Mouse (Mus musculus): ENCODE measurements around the gene Slc22a14. TPM values are rescaled to one million over a fixed set of nuclear protein-coding genes. Genes with fewer than 3 reads are reported as not detected.
A peak's percentile ranks its signal among the peaks of the same experiment; 100 is the strongest.

Slc22a14 gene
- total RNA-seq, 2 experiments from 2014 or later: 0.22 TPM; not detected in 1

DNA sequence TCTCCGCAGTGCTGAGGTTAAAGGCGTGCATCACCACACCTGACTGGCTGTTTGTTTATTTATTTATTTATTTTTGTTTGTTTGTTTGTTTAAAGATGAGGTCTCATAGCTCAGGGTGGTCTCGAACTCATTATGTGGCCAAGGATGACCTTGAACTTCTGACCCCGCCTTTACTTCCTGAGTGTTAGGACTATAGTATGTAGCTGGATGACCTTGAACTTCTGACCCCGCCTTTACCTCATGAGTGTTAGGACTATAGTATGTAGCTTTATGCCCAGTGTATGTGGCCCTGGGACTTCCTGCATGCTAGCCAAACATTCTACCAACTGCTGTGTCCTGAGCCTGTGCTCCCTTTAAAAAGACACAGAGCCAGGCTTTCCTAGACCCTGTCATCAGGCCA, 3.9 kb downstream of the Slc22a14 start:
- no peak for DNase-seq
- intact Hi-C loops (cut with DNase I): no loop called here

DNA sequence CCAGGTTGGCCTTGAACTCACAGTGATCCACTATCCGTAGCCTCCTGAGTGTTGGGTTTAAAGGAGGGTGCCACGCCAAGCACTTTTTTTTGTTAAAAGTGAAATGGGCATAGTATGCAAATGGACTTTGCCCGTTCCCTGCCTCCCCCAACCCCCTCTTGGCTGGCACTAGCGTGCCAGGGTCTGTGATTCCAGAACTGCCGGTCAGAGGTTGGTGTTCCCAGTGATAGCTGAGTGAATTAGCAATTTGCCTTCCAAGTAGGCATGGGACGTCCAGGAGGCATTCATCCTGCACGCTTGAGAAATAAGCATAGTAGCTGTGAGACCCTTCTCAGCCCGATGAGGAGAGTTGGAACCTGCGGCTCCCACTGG, 7.3 kb downstream of the Slc22a14 start:
- intact Hi-C loops (cut with DNase I): loop anchor here (5.0 kb wide), 1 partner anchor 44 kb away; the partner anchor contains the start of gene Acvr2b
- no peak for DNase-seq

- intact Hi-C loops (cut with DNase I): loop anchor here (2.0 to 5.0 kb wide), 2 partner anchors 45 to 73 kb away; partner anchors contain the start of gene Acvr2b
Observed at GRCm38 (mm10) chr9:119357331-119358057, 7.9 kb downstream of the Slc22a14 start, which contains the start of gene Xylb. Xylb (plus strand) TSS chr9:119357381.

GRCm38 (mm10) chr9:119355943-119356342, 9.4 kb downstream of the Slc22a14 start:
- DNase-seq: no peak
- intact Hi-C loops (cut with DNase I): loop anchor here (2.0 to 5.0 kb wide), 2 partner anchors 46 to 75 kb away; partner anchors contain the start of gene Acvr2b

More at GRCm38 (mm10) chr9:119357331-119358057, 7.9 kb downstream of the Slc22a14 start, which contains the start of gene Xylb:
- DNase-seq: peak; percentile 92 to 95

DNA sequence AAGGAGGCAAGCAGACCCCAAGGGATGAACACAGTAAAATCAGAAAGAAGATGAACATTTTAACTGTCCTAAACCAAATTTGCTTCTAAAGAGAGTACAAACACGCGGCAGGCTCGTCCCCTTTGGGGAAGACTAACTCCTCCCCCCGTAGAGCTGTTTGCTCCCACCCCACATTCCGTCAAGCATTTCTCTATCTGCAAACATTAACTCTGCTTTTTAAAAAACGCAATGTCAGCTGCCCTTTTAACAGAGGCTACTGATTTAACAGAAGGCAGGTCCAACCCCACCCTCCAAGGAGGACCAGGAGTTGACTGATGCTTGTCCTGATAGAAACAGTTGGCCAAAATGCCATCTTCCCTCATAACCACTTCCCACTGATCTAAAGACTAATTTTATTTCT, 11.4 kb downstream of the Slc22a14 start:
- intact Hi-C loops (cut with DNase I): loop anchor here (5.0 kb wide), 1 partner anchor 112 kb away; no protein-coding TSS in a partner anchor
- no peak for DNase-seq

DNA sequence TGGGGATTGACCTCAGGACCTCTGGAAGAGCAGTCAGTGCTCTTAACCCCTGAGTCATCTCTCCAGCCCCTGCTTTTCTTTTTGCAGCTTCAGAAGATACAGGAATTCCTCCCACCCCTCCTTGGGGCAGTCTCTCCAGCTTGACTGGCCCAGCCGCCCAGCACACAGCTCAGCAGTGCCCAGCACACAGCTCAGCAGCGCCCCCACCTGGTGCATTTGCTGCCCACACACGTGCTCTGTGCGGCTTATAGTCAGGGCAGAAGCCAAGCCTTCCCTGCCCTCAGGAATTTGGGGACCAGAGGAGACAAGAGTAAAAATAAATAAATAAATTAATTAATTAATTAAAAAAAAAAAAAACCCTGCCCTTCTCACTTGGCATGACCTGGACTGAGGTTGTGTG, 13.3 kb downstream of the Slc22a14 start:
- intact Hi-C loops (cut with DNase I): loop anchor here (1.0 to 5.0 kb wide), 2 partner anchors 110 to 196 kb away; no protein-coding TSS in a partner anchor

DNA sequence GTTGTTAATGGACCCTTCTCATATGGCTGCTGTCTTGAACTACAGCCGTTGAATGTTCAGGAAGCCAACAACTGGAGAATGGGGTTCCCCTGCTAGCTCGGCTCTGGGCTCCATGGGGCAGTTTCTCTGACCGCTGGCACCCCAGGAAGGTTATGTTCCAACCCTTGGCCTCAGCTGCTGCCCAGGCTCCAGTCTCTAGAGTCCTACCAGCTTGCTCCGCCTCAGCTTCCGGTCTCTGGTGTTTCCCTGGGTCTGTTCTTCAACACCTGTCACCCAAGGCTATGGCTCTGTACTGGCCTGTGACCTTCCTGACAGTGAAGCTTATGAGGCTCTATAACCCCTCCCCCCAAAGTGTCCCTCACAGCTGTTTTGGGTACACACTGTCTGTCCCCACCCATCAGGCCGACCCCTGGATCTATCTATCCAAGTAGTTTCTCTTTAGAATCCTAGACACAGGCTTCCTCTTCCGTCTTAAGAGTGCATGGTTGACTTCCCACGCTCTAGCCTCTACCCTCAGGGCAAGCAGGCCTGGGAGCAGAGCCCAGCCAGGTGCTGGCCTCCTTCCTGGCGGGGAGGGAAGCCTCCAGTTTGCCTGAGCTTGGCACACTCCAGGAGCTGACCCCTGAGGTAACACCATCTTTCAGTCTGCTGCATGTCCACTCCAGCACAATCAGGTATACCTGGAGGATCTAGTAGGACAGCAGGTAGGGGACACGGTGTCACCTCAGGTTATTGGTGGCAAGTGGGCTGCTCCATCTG, 14.2 kb downstream of the Slc22a14 start:
- DNase-seq: no peak
- intact Hi-C loops (cut with DNase I): loop anchor here (5.0 kb wide), 1 partner anchor 109 kb away; no protein-coding TSS in a partner anchor

More for the DNA sequence above, 13.3 kb downstream of the Slc22a14 start:
- peak; percentile 84 to 88 for DNase-seq

DNA sequence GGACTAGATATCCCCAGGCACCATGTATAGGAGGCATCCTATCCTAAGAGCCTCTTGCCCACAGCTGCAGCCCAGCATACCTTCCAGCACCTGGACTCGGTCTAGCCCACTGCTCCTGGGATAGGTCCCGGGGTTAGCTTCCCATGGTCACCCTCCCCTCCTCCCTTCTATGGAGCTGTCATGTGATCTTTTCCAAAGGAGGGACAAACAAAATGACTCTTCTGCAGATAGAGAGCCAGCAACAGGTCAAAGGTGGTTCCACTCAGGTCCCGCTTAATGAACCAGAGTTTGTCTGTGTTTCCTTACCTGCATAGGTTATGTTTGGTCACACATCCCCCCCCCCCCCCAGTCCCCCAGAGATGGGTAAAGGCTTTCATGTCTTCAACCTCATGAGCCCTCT, 14.8 kb downstream of the Slc22a14 start:
- no peak for DNase-seq
- intact Hi-C loops (cut with DNase I): loop anchor here (5.0 kb wide), 1 partner anchor 108 kb away; no protein-coding TSS in a partner anchor

DNA sequence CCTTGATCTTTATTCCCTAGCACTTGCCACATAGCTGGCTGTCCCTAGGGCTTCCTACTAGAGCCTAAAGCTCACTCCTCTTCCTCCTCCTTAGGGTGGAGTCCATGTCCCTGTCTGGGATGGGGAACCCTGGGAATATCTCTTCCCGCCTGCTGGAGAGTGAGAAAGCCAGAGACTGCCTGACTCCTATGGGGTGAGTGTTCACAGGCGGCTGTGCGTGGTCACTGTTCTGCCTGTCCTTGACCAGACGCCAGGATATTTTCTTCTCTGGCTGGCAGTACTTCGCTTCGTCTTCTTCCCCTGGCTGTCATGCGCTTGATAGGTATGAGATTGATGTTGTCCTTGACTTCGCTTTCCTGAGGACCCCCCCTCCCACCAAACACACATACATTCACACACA, 19.0 kb downstream of the Slc22a14 start:
- intact Hi-C loops (cut with DNase I): no loop called here
- no peak for DNase-seq

- no peak for DNase-seq
- intact Hi-C loops (cut with DNase I): no loop called here
Observed at GRCm38 (mm10) chr9:119342728-119343127, 22.6 kb downstream of the Slc22a14 start.

- intact Hi-C loops (cut with DNase I): loop anchor here (2.0 kb wide), 1 partner anchor 18 kb away; the partner anchor contains the start of gene Oxsr1
- peak; percentile 92 to 93 for DNase-seq
Observed at GRCm38 (mm10) chr9:119340909-119341816, 24.2 kb downstream of the Slc22a14 start, which contains the start of gene Myd88. Myd88 (minus strand) TSS chr9:119341411.

DNA sequence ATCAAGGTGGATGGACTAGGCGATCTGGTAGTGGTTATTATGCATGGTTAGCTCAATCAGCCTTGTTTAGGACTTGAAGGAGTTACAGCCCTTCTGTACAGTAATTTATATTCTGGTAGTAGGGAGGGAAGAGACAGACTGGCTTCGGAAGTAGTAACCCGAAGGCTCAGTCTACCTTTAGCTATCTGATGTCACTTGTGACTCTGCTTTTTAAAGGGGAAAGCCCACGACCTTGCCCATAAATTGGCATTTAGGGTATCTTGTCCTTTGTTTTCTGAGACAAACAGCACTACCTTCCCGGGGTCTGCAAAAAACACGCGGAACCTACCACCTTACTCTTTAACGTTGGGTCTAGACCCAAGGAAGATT, 25.2 kb downstream of the Slc22a14 start:
- intact Hi-C loops (cut with DNase I): loop anchor here (2.0 kb wide), 1 partner anchor 17 kb away; the partner anchor contains the start of gene Oxsr1

GRCm38 (mm10) chr9:119339558-119340211, 25.7 kb downstream of the Slc22a14 start, which contains the start of gene Acaa1a:
Acaa1a (plus strand) TSS chr9:119339676.
- DNase-seq: peak; percentile 70 to 77
- intact Hi-C loops (cut with DNase I): loop anchor here (2.0 kb wide), 1 partner anchor 17 kb away; the partner anchor contains the start of gene Oxsr1

More for the DNA sequence above, 25.2 kb downstream of the Slc22a14 start:
- DNase-seq: no peak

DNA sequence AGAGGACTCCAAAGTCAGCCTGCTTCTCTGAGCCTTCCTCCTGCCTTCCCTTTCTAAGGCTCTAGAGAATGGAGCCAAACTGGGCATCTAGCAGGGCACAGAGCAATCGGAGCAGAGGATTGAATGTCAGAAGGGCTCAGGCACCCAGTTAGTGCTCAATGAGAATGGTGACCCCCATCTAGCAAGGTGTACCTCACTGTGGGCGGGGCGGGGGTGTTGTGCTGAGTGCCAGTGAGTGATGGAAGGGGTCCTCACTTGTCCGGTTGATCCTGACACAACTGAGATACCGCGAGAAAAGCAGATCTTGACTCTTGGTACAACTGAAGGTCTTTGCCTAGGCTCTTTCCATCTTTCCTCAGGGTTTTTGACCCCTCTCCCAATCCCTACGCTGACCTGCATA, 26.2 kb downstream of the Slc22a14 start:
- DNase-seq: no peak
- intact Hi-C loops (cut with DNase I): no loop called here

GRCm38 (mm10) chr9:119338350-119338749, 27.0 kb downstream of the Slc22a14 start:
- intact Hi-C loops (cut with DNase I): no loop called here
- DNase-seq: no peak

DNA sequence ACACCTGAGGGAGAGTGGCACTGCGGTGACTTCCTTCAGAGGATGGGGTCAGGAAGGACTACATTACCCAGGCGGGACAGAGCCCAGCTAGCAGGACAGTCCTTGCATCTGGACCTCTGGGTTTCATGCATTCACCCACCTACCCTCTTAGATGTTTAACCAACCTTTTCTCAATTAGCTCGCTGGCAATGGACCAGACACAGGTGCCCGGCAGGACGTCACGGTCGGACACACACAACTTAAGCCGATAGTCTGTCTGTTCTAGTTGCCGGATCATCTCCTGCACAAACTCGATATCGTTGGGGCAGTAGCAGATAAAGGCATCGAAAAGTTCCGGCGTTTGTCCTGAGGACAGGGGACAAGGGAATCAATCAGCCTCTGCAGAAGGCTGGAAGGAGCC, 27.5 kb downstream of the Slc22a14 start:
- DNase-seq: no peak
- intact Hi-C loops (cut with DNase I): no loop called here

- DNase-seq: no peak
- intact Hi-C loops (cut with DNase I): no loop called here
Observed at GRCm38 (mm10) chr9:119335571-119335970, 29.8 kb downstream of the Slc22a14 start.

DNA sequence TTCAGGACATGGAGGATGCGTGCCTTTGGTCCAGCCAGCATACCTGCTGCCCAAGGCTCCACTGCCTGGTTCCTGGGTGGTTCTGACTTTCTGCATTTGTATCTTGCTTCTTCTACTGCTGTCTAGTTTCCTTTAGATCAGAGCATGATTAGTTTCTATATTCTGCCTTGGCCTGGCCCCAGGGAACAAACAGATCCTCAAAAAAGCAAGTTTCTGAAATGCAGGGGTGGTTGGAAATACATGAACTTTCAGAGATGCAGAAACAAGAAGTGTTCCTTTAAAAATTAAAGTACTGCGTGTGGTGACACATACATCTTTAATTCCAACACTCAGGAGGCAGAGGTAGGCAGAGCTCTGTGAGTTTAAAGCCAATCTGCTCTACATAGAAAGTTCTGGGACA, 30.5 kb downstream of the Slc22a14 start:
- intact Hi-C loops (cut with DNase I): no loop called here
- no peak for DNase-seq

DNA sequence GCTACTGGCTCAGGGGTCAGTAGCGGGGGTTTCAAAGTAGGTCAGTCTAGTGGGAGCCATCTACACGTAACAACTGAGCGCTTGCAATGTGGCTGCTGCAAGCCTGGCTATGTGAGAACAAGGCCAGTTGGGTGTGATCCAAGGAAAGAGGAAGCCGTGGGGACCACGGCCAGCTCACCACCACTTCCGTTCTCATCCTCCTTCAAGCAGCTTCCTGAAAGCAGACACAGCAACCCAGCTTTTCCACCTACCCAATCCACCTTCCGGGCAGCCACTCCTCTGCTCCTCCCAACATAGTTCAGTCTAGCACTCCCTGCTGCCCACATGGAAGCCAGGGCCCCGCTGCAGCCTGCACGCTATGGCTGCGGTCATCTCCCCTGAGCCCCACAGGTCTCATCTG, 31.0 kb downstream of the Slc22a14 start:
- intact Hi-C loops (cut with DNase I): no loop called here
- peak; percentile 54 to 77 for DNase-seq
